Mouse (Mus musculus): ENCODE measurements at regions not wholly inside any gene's neighbourhood (a gene's known extent, or its start where the extent isn't known, plus 50 kb on each side); places are given as distances from the start of the nearest gene placed in this dataset.

- H3K4me3 ChIP-seq (ENCODE audit: control insufficient read depth, insufficient read depth, low read length) = no peak overlapping the region
- H3K27ac ChIP-seq (ENCODE audit: control insufficient read depth, insufficient read depth, low read length) = no peak overlapping the region
- DNase-seq = no peak
- no peaks in the 10 kb centered on the region for H3K36me3 ChIP-seq (ENCODE audit: control insufficient read depth, insufficient read depth, low read length)
- no peaks in the 10 kb centered on the region for H3K27me3 ChIP-seq (ENCODE audit: control insufficient read depth, insufficient read depth, low read length)
- WGBS = 83% methylated on average over 1 of the region's 1 CpGs
- TF ChIP-seq POLR2A (IDR thresholded peaks at IDR 0.05; ENCODE audit: control insufficient read depth, extremely low read depth, insufficient read depth, low read length, poor library complexity) (no peak), CTCF (IDR thresholded peaks at IDR 0.05; ENCODE audit: borderline replicate concordance, control insufficient read depth, extremely low read depth, insufficient read depth, low read length, poor library complexity) (no peak)
- no peaks in the 10 kb centered on the region for H3K4me1 ChIP-seq (replicated peaks; ENCODE audit: control insufficient read depth, insufficient read depth, low read length)
Measured at GRCm38 (mm10) chr4:71283147-71283546, 474.6 kb downstream of the Gm11232 start.

- TF ChIP-seq POLR2A (IDR thresholded peaks at IDR 0.05; ENCODE audit: control insufficient read depth, extremely low read depth, insufficient read depth, low read length, poor library complexity) (no peak), CTCF (IDR thresholded peaks at IDR 0.05; ENCODE audit: borderline replicate concordance, control insufficient read depth, extremely low read depth, insufficient read depth, low read length, poor library complexity) (no peak)
- WGBS = 61% methylated on average over 1 of the region's 1 CpGs
- no peak for DNase-seq
- Histone ChIP-seq H3K27ac (ENCODE audit: control insufficient read depth, insufficient read depth, low read length) (no peak overlapping the region), H3K4me3 (ENCODE audit: control insufficient read depth, insufficient read depth, low read length) (no peak overlapping the region), H3K36me3 (ENCODE audit: control insufficient read depth, insufficient read depth, low read length) (no peaks in the 10 kb centered on the region), H3K27me3 (ENCODE audit: control insufficient read depth, insufficient read depth, low read length) (no peaks in the 10 kb centered on the region), H3K4me1 (replicated peaks; ENCODE audit: control insufficient read depth, insufficient read depth, low read length) (no peaks in the 10 kb centered on the region)
Measured at GRCm38 (mm10) chr4:71279710-71280109, 478.1 kb downstream of the Gm11232 start.

GRCm38 (mm10) chr4:71259897-71260296, 497.9 kb downstream of the Gm11232 start:
- 11% methylated on average over 2 of the region's 2 CpGs for WGBS
- Histone ChIP-seq H3K36me3 (ENCODE audit: control insufficient read depth, insufficient read depth, low read length) (no peaks in the 10 kb centered on the region), H3K27ac (ENCODE audit: control insufficient read depth, insufficient read depth, low read length) (no peak overlapping the region), H3K27me3 (ENCODE audit: control insufficient read depth, insufficient read depth, low read length) (no peaks in the 10 kb centered on the region), H3K4me1 (replicated peaks; ENCODE audit: control insufficient read depth, insufficient read depth, low read length) (no peaks in the 10 kb centered on the region), H3K4me3 (ENCODE audit: control insufficient read depth, insufficient read depth, low read length) (no peak overlapping the region)
- TF ChIP-seq CTCF (IDR thresholded peaks at IDR 0.05; ENCODE audit: borderline replicate concordance, control insufficient read depth, extremely low read depth, insufficient read depth, low read length, poor library complexity) (no peak), POLR2A (IDR thresholded peaks at IDR 0.05; ENCODE audit: control insufficient read depth, extremely low read depth, insufficient read depth, low read length, poor library complexity) (no peak)
- DNase-seq = no peak

DNA sequence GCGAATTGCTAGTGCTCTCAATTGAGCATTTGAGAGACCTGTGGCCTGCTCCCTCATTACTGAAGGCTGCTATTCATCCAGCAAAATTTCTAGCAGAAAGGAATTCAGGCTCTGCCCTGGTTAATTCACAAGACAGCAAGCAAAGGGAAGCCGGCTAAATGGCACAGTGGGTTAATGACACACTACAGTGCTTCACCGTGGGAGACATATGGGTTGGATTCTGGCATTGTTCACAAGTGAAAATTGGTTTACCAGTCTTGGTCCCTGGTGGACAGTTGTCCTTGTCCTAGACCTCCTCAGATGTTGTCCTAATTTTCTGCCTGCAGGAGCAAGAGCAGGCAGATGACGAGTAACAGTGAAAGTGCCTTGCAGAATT, 527.3 kb downstream of the Gm11232 start:
- 91% methylated on average over 4 of the region's 4 CpGs for WGBS
- Histone ChIP-seq H3K27me3 (ENCODE audit: control insufficient read depth, insufficient read depth, low read length) (no peaks in the 10 kb centered on the region), H3K4me1 (replicated peaks; ENCODE audit: control insufficient read depth, insufficient read depth, low read length) (no peaks in the 10 kb centered on the region), H3K4me3 (ENCODE audit: control insufficient read depth, insufficient read depth, low read length) (no peak overlapping the region), H3K27ac (ENCODE audit: control insufficient read depth, insufficient read depth, low read length) (no peak overlapping the region), H3K36me3 (ENCODE audit: control insufficient read depth, insufficient read depth, low read length) (no peaks in the 10 kb centered on the region)
- DNase-seq = no peak
- no peak for TF ChIP-seq POLR2A (IDR thresholded peaks at IDR 0.05; ENCODE audit: control insufficient read depth, extremely low read depth, insufficient read depth, low read length, poor library complexity)
- TF ChIP-seq CTCF (IDR thresholded peaks at IDR 0.05; ENCODE audit: borderline replicate concordance, control insufficient read depth, extremely low read depth, insufficient read depth, low read length, poor library complexity) = no peak

DNA sequence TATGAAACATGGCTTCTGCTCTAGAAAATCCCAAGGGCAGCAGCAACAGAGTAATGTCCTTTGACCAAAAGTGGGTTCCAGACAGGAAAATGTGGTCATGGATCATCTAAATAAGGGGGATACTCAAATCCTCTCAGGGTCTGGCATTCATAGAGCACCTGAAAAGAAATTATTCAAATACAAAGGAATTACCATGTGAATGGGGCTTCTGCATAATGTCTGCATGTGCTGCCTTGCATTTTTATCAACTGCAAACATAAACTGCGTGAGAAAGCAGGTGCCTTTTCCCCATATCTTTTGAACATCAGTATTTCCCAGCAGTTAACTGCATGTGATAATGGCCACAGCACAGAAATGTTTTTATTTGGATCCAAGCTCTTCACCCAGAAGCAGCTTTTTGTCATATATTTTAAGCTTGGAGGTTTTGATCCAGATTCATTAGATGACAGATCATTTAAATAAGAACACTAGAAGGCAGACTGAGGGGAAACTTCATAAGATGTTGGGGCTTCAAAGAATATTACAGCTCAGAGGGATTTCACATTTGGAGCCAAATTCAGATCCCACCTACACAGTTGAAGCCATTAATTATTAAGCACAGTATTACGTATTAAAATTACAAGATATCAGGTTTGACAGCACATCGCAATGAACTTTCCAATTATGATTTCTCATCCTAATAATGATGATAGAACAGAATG, 527.8 kb downstream of the Gm11232 start:
- DNase-seq = no peak
- WGBS = 90% methylated on average over 3 of the region's 3 CpGs
- no peaks in the 10 kb centered on the region for H3K36me3 ChIP-seq (ENCODE audit: control insufficient read depth, insufficient read depth, low read length)
- no peak overlapping the region for H3K4me3 ChIP-seq (ENCODE audit: control insufficient read depth, insufficient read depth, low read length)
- H3K4me1 ChIP-seq (replicated peaks; ENCODE audit: control insufficient read depth, insufficient read depth, low read length) = no peaks in the 10 kb centered on the region
- TF ChIP-seq POLR2A (IDR thresholded peaks at IDR 0.05; ENCODE audit: control insufficient read depth, extremely low read depth, insufficient read depth, low read length, poor library complexity) = no peak
- TF ChIP-seq CTCF (IDR thresholded peaks at IDR 0.05; ENCODE audit: borderline replicate concordance, control insufficient read depth, extremely low read depth, insufficient read depth, low read length, poor library complexity) = no peak
- H3K27me3 ChIP-seq (ENCODE audit: control insufficient read depth, insufficient read depth, low read length) = no peaks in the 10 kb centered on the region
- H3K27ac ChIP-seq (ENCODE audit: control insufficient read depth, insufficient read depth, low read length) = no peak overlapping the region

- H3K27ac ChIP-seq (ENCODE audit: control insufficient read depth, insufficient read depth, low read length) = no peak overlapping the region
- WGBS = 68% methylated on average over 4 of the region's 4 CpGs
- DNase-seq = no peak
- TF ChIP-seq POLR2A (IDR thresholded peaks at IDR 0.05; ENCODE audit: control insufficient read depth, extremely low read depth, insufficient read depth, low read length, poor library complexity) (no peak), CTCF (IDR thresholded peaks at IDR 0.05; ENCODE audit: borderline replicate concordance, control insufficient read depth, extremely low read depth, insufficient read depth, low read length, poor library complexity) (no peak)
- no peak overlapping the region for H3K4me3 ChIP-seq (ENCODE audit: control insufficient read depth, insufficient read depth, low read length)
- H3K27me3 ChIP-seq (ENCODE audit: control insufficient read depth, insufficient read depth, low read length) = no peaks in the 10 kb centered on the region
- H3K4me1 ChIP-seq (replicated peaks; ENCODE audit: control insufficient read depth, insufficient read depth, low read length) = no peaks in the 10 kb centered on the region
- no peaks in the 10 kb centered on the region for H3K36me3 ChIP-seq (ENCODE audit: control insufficient read depth, insufficient read depth, low read length)
Measured at GRCm38 (mm10) chr4:71226653-71227052, 531.1 kb downstream of the Gm11232 start.

- TF ChIP-seq POLR2A (IDR thresholded peaks at IDR 0.05; ENCODE audit: control insufficient read depth, extremely low read depth, insufficient read depth, low read length, poor library complexity) = no peak
- TF ChIP-seq CTCF (IDR thresholded peaks at IDR 0.05; ENCODE audit: borderline replicate concordance, control insufficient read depth, extremely low read depth, insufficient read depth, low read length, poor library complexity) = no peak
- H3K4me1 ChIP-seq (replicated peaks; ENCODE audit: control insufficient read depth, insufficient read depth, low read length) = no peaks in the 10 kb centered on the region
- no peak overlapping the region for H3K4me3 ChIP-seq (ENCODE audit: control insufficient read depth, insufficient read depth, low read length)
- H3K36me3 ChIP-seq (ENCODE audit: control insufficient read depth, insufficient read depth, low read length) = no peaks in the 10 kb centered on the region
- H3K27ac ChIP-seq (ENCODE audit: control insufficient read depth, insufficient read depth, low read length) = no peak overlapping the region
- H3K27me3 ChIP-seq (ENCODE audit: control insufficient read depth, insufficient read depth, low read length) = no peaks in the 10 kb centered on the region
- 90% methylated on average over 3 of the region's 3 CpGs for WGBS
- no peak for DNase-seq
Measured at GRCm38 (mm10) chr4:71218060-71218459, 539.7 kb downstream of the Gm11232 start.

Data from thymus, adult 2 months (tissue).